Mouse (Mus musculus) midbrain, embryonic 11.5 days (tissue): Measurements from ENCODE around the gene Eif4g3. TPM values are rescaled to one million over a fixed set of nuclear protein-coding genes. Genes with fewer than 3 reads are reported as not detected.

Experiments used
- ATAC-seq: fragments of 200-750 bp; cut with Nextera tagmentation; 2 replicates; pipeline ENCODE4 v1.8.0; 2017; ENCODE audit warnings: moderate TSS enrichment, moderate library complexity; ENCODE audit not compliant: low FRiP score
- DNase-seq: peaks from one replicate; pipeline ENCODE4 v3.0.0; 2015; ENCODE audit warnings: low spot score; ENCODE audit errors: missing footprints
- H3K27ac ChIP-seq: fragments of 300-500 bp; sonication (generic); 2 replicates; pipeline ENCODE4 v1.5.1; 2014; ENCODE audit warnings: low read depth, low read length
- H3K27me3 ChIP-seq: fragments of 300-500 bp; sonication (generic); 2 replicates; pipeline ENCODE4 v1.6.1; 2014; ENCODE audit warnings: mild to moderate bottlenecking, low read length, moderate library complexity, mixed read lengths; ENCODE audit not compliant: control insufficient read depth, insufficient read depth
- H3K36me3 ChIP-seq: fragments of 300-500 bp; sonication (generic); 2 replicates; pipeline ENCODE4 v1.6.1; 2014; ENCODE audit warnings: mild to moderate bottlenecking, low read length, moderate library complexity, mixed read lengths; ENCODE audit not compliant: control insufficient read depth, insufficient read depth
- H3K4me1 ChIP-seq: fragments of 300-500 bp; sonication (generic); 2 replicates; pipeline ENCODE4 v1.6.1; 2014; ENCODE audit warnings: low read length; ENCODE audit not compliant: control insufficient read depth, insufficient read depth
- H3K4me2 ChIP-seq: fragments of 300-500 bp; sonication (generic); 2 replicates; pipeline ENCODE4 v1.6.1; 2014; ENCODE audit warnings: mild to moderate bottlenecking, moderate library complexity
- H3K4me3 ChIP-seq: fragments of 300-500 bp; sonication (generic); 2 replicates; pipeline ENCODE4 v1.5.1; 2014; ENCODE audit warnings: low read depth, low read length
- H3K9ac ChIP-seq: fragments of 300-500 bp; sonication (generic); 2 replicates; pipeline ENCODE4 v1.6.1; 2014; ENCODE audit warnings: low read length
- H3K9me3 ChIP-seq: fragments of 300-500 bp; sonication (generic); 2 replicates; pipeline ENCODE4 v1.6.1; 2016; ENCODE audit warnings: low read length; ENCODE audit not compliant: control insufficient read depth
- WGBS: fragments of 180-500 bp; shearing (Covaris S2); extraction: QIAGEN DNeasy Blood & Tissue Kit; methylation state at CpG from one replicate; pipeline ENCODE4 v1.1.7; 2014; 5-methylcytosine and 5-hydroxymethylcytosine counted together
- polyA plus RNA-seq: library from polyadenylated mRNA; unstranded; fragments of >200 nt; fragmentation: Nextera tagmentation; extraction: Ambion mirVana; gene quantifications from 2 replicates; pipeline ENCODE4 v1.2.1, GENCODE M21; 2014

Eif4g3 gene
- polyA plus RNA-seq, 1 experiment from 2014 or later: 41.9 TPM

- DNase-seq (peak; percentile 89), ATAC-seq (no peak)
- peaks cover 19% of the 10 kb centered on the region for H3K36me3 ChIP-seq
- no peak overlapping the region for H3K4me2 ChIP-seq
- WGBS: 87% methylated on average over 7 of the region's 7 CpGs
- no peaks in the 10 kb centered on the region for H3K27me3 ChIP-seq
- no peaks in the 10 kb centered on the region for H3K4me1 ChIP-seq
- no peak overlapping the region for H3K9ac ChIP-seq
- no peaks in the 10 kb centered on the region for H3K9me3 ChIP-seq
- H3K27ac ChIP-seq: no peak overlapping the region
- no peak overlapping the region for H3K4me3 ChIP-seq
These were observed 114.9 kb downstream of the Eif4g3 start for GRCm38 (mm10) chr4:138107441-138108409.

- Histone ChIP-seq H3K9me3 (no peaks in the 10 kb centered on the region), H3K4me2 (no peak overlapping the region), H3K36me3 (peaks cover 16% of the 10 kb centered on the region), H3K27ac (no peak overlapping the region), H3K27me3 (no peaks in the 10 kb centered on the region), H3K4me1 (no peaks in the 10 kb centered on the region), H3K4me3 (no peak overlapping the region), H3K9ac (no peak overlapping the region)
- 94% methylated on average over 2 of the region's 2 CpGs for WGBS
- ATAC-seq (no peak), DNase-seq (peak; percentile 60)
These were observed 115.7 kb downstream of the Eif4g3 start for GRCm38 (mm10) chr4:138108541-138108940.

DNA sequence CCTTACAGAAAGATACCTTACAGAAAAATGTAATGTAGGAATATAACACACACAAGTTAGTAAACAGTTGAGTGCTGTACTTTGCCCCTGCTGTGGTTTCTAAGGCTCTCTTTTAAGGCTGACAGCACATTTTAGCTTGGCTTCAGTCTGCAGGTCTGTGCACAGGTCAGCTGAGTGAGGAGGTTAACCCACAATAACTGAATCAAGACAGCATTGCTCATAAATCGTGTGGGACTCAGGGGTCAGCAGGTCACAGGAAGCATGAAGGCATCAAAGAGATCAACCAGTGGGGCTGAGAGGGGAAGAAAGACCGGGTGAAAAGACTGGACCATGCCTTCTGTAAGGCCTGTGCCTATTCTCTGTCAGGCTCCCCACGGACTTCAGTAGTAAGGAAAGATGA lies 116.5 kb downstream of the Eif4g3 start:
- peaks cover 18% of the 10 kb centered on the region for H3K36me3 ChIP-seq
- no peak overlapping the region for H3K4me3 ChIP-seq
- no peak for ATAC-seq
- H3K4me1 ChIP-seq: no peaks in the 10 kb centered on the region
- H3K27me3 ChIP-seq: no peaks in the 10 kb centered on the region
- no peak overlapping the region for H3K4me2 ChIP-seq
- no peak overlapping the region for H3K9ac ChIP-seq
- WGBS: 46% methylated on average over 3 of the region's 3 CpGs
- peak; percentile 53 for DNase-seq
- H3K27ac ChIP-seq: no peak overlapping the region
- no peaks in the 10 kb centered on the region for H3K9me3 ChIP-seq

DNA sequence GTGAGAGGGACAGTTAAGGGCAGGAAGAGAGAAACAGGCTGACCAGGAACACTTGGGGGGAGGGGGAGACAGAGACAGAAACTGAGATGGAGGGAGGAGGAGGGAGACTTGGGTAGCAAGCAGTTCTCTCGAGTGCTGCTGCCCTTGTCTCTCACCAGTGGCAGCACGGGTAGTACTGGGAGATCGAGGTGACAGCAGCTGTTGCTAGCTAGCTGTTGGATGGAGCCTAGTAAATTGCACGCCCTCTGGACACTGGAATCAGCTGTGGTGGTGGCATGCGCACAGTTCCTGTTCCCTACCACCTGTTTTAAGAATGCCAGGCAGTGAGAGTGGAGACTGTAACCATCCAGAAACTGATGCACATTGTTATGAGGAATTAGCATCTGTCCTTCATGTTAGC lies 119.0 kb downstream of the Eif4g3 start:
- H3K27me3 ChIP-seq: no peaks in the 10 kb centered on the region
- no peak for ATAC-seq
- no peaks in the 10 kb centered on the region for H3K9me3 ChIP-seq
- DNase-seq: peak; percentile 17
- H3K4me1 ChIP-seq: no peaks in the 10 kb centered on the region
- no peak overlapping the region for H3K9ac ChIP-seq
- H3K36me3 ChIP-seq: peaks cover 12% of the 10 kb centered on the region; the same call in 1 of the 2 replicates
- H3K4me2 ChIP-seq: no peak overlapping the region
- WGBS: 86% methylated on average over 5 of the region's 5 CpGs
- H3K27ac ChIP-seq: no peak overlapping the region
- H3K4me3 ChIP-seq: no peak overlapping the region

DNA sequence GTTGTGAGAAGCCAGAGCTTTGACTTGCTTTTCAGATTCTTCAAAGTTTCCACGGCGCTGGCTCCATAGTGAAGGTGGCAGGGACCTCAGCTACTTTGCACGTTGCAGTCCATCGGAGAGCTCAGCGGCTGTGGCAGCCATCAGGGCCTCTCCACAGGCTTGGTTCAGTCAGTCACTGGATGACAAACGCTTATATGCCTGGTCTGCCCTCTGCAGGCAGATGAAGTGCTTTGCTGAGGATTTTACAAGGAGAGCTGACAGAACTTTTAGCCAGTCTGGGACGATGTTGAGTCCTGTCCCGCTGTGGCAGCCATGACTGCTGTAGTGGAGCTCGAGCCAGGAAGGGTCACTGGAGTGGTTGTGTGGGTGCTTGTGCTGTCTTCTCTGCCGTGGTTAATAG lies 126.9 kb downstream of the Eif4g3 start:
- H3K4me2 ChIP-seq: no peak overlapping the region
- no peaks in the 10 kb centered on the region for H3K27me3 ChIP-seq
- ATAC-seq (no peak), DNase-seq (no peak)
- no peaks in the 10 kb centered on the region for H3K9me3 ChIP-seq
- no peak overlapping the region for H3K27ac ChIP-seq
- H3K9ac ChIP-seq: no peak overlapping the region
- H3K36me3 ChIP-seq: peaks cover 6% of the 10 kb centered on the region; the same call in 1 of the 2 replicates
- no peak overlapping the region for H3K4me3 ChIP-seq
- 62% methylated on average over 10 of the region's 10 CpGs for WGBS
- no peaks in the 10 kb centered on the region for H3K4me1 ChIP-seq

DNA sequence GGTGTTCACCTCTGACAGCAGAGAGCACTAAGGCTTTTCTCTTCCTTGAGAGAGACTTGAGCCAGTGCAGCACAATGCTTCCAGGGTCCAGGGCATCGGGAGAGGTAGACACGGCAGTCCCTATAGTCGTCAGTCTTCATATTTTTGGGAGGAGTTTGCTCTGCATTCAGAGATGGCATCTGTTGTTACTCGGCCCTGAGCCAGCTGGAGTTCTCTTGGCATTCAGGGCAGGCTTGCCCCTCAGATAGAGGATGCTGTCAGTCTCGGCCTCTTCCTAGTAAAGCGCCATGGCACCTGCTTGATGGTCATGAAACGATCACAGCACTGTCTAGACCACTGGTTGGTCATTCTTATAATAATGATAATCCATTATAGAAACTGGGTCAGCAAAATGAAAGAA lies 131.2 kb downstream of the Eif4g3 start:
- Histone ChIP-seq H3K4me3 (no peak overlapping the region), H3K9ac (no peak overlapping the region), H3K4me1 (no peaks in the 10 kb centered on the region), H3K9me3 (no peaks in the 10 kb centered on the region), H3K4me2 (no peak overlapping the region), H3K27me3 (no peaks in the 10 kb centered on the region), H3K36me3 (peaks cover 12% of the 10 kb centered on the region), H3K27ac (no peak overlapping the region)
- no peak for DNase-seq
- no peak for ATAC-seq
- 93% methylated on average over 7 of the region's 7 CpGs for WGBS

GRCm38 (mm10) chr4:138127371-138127770 lies 134.5 kb downstream of the Eif4g3 start:
- DNase-seq (peak; percentile 62), ATAC-seq (no peak)
- H3K4me3 ChIP-seq: no peak overlapping the region
- H3K9me3 ChIP-seq: no peaks in the 10 kb centered on the region
- H3K36me3 ChIP-seq: peaks cover 8% of the 10 kb centered on the region
- H3K4me2 ChIP-seq: no peak overlapping the region
- H3K9ac ChIP-seq: no peak overlapping the region
- H3K4me1 ChIP-seq: no peaks in the 10 kb centered on the region
- 97% methylated on average over 5 of the region's 5 CpGs for WGBS
- H3K27me3 ChIP-seq: no peaks in the 10 kb centered on the region
- H3K27ac ChIP-seq: no peak overlapping the region

DNA sequence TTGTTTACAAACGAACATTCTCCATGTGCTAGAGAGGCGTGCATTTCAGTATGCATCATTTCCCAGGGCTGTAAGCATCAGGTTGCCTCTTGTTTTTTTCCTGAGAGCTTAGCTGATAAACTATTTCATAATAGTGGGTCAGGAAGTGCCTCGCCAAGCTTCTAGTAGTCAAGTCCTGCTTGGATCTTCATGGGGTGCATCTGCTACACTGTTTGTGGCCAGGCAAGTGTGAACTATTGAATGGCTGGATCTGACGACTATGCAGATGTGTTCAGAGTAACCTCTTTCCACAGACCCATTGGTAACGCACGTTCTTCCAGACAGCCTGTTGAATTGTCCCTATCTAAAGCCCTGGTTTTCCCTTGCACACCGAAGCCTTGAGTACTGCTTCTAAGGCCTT lies 135.0 kb downstream of the Eif4g3 start:
- H3K27ac ChIP-seq: no peak overlapping the region

GRCm38 (mm10) chr4:138130149-138130548 lies 137.3 kb downstream of the Eif4g3 start:
- Histone ChIP-seq H3K9ac (no peak overlapping the region), H3K4me1 (no peaks in the 10 kb centered on the region), H3K4me2 (no peak overlapping the region), H3K27ac (no peak overlapping the region), H3K4me3 (no peak overlapping the region), H3K36me3 (peaks cover 6% of the 10 kb centered on the region), H3K27me3 (no peaks in the 10 kb centered on the region), H3K9me3 (no peaks in the 10 kb centered on the region)
- WGBS: 82% methylated on average over 2 of the region's 2 CpGs
- DNase-seq (peak; percentile 73), ATAC-seq (no peak)

More for the DNA sequence above, 135.0 kb downstream of the Eif4g3 start:
- no peak overlapping the region for H3K9ac ChIP-seq
- H3K4me3 ChIP-seq: no peak overlapping the region
- H3K9me3 ChIP-seq: no peaks in the 10 kb centered on the region
- peak; percentile 31 for DNase-seq
- H3K4me1 ChIP-seq: no peaks in the 10 kb centered on the region
- 90% methylated on average over 7 of the region's 7 CpGs for WGBS
- ATAC-seq: no peak
- H3K36me3 ChIP-seq: peaks cover 8% of the 10 kb centered on the region
- H3K4me2 ChIP-seq: no peak overlapping the region
- H3K27me3 ChIP-seq: no peaks in the 10 kb centered on the region
